Mouse (Mus musculus): ENCODE data around the gene Sec24c.

DNA sequence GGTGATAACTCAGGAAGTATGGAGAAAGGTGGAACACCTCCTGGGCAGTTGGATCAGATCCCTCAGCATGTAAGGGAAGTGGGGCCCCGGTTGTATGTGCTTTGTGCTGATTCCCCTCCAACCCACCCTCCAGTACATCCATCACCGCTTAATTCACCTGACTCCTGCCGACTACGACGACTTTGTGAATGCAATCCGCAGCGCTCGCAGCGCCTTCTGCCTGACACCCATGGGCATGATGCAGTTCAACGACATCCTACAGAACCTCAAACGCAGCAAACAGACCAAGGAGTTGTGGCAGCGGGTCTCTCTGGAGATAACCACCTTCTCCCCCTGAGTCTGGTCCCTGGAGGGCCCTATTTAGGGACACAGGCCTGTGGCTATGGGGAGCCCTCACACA lies 48.9 kb downstream of the Sec24c start:
- TF ChIP-seq TAL1 (IDR thresholded peaks at IDR 0.05; ENCODE audit: low read length), result no peak
- TF ChIP-seq GATA1 (IDR thresholded peaks at IDR 0.05; ENCODE audit: low read length), result no peak
